Mouse (Mus musculus) neural tube, embryonic 15.5 days (tissue): ENCODE results near the gene Znrf3. TPM values are rescaled to one million over a fixed set of nuclear protein-coding genes. Genes with fewer than 3 reads are reported as not detected.

Source experiments
- ATAC-seq: fragments of 200-750 bp; cut with Nextera tagmentation; 2 replicates; pipeline ENCODE4 v1.8.0; 2017; ENCODE audit warnings: mild to moderate bottlenecking, moderate TSS enrichment, moderate library complexity; ENCODE audit not compliant: low FRiP score
- H3K27ac ChIP-seq: fragments of 300-500 bp; sonication (generic); replicated peaks from 2 replicates; pipeline ENCODE4 v1.5.1; 2015; ENCODE audit warnings: mild to moderate bottlenecking, inconsistent platforms
- H3K27me3 ChIP-seq: fragments of 300-500 bp; sonication (generic); replicated peaks from 2 replicates; pipeline ENCODE4 v1.6.1; 2015; ENCODE audit warnings: inconsistent platforms
- H3K36me3 ChIP-seq: fragments of 300-500 bp; sonication (generic); 2 replicates; pipeline ENCODE4 v1.6.1; 2015; ENCODE audit warnings: inconsistent platforms
- H3K4me1 ChIP-seq: fragments of 300-500 bp; sonication (generic); 2 replicates; pipeline ENCODE4 v1.6.1; 2015; ENCODE audit warnings: inconsistent platforms
- H3K4me2 ChIP-seq: fragments of 300-500 bp; sonication (generic); 2 replicates; pipeline ENCODE4 v1.6.1; 2015; ENCODE audit warnings: inconsistent platforms, mild to moderate bottlenecking, moderate library complexity
- H3K4me3 ChIP-seq: fragments of 300-500 bp; sonication (generic); replicated peaks from 2 replicates; pipeline ENCODE4 v1.5.1; 2015; ENCODE audit warnings: mild to moderate bottlenecking, inconsistent platforms
- H3K9ac ChIP-seq: fragments of 300-500 bp; sonication (generic); replicated peaks from 2 replicates; pipeline ENCODE4 v1.6.1; 2015; ENCODE audit warnings: mild to moderate bottlenecking, inconsistent platforms
- H3K9me3 ChIP-seq: fragments of 300-500 bp; sonication (generic); replicated peaks from 2 replicates; pipeline ENCODE4 v1.6.1; 2016; ENCODE audit warnings: inconsistent platforms
- WGBS: fragments of 180-500 bp; shearing (Covaris S2); methylation state at CpG from one replicate; pipeline ENCODE4 v1.1.7; 2015; ENCODE audit warnings: mixed read lengths; 5-methylcytosine and 5-hydroxymethylcytosine counted together
- polyA plus RNA-seq: library from polyadenylated mRNA; unstranded; fragments of >200 nt; fragmentation: Nextera tagmentation; extraction: Ambion mirVana; gene quantifications from 2 replicates; pipeline ENCODE4 v1.2.1, GENCODE M21; 2015

The Znrf3 gene
- polyA plus RNA-seq, 1 experiment from 2014 or later = 7.2 TPM

GRCm38 (mm10) chr11:5380275-5380674 is 64.4 kb downstream of the Znrf3 start:
- 84% methylated on average over 3 of the region's 3 CpGs for WGBS
- Histone ChIP-seq H3K27me3 (no peaks in the 10 kb centered on the region), H3K4me2 (no peak overlapping the region), H3K4me3 (no peak overlapping the region), H3K4me1 (no peaks in the 10 kb centered on the region), H3K27ac (no peak overlapping the region), H3K36me3 (no peaks in the 10 kb centered on the region), H3K9me3 (no peaks in the 10 kb centered on the region), H3K9ac (no peak overlapping the region)
- ATAC-seq = no peak

GRCm38 (mm10) chr11:5369176-5369575 is 75.5 kb downstream of the Znrf3 start:
- H3K36me3 ChIP-seq = no peaks in the 10 kb centered on the region
- no peak overlapping the region for H3K4me3 ChIP-seq
- no peak for ATAC-seq
- 81% methylated on average over 10 of the region's 10 CpGs for WGBS
- H3K27ac ChIP-seq = no peak overlapping the region
- H3K4me1 ChIP-seq = no peaks in the 10 kb centered on the region
- H3K4me2 ChIP-seq = no peak overlapping the region
- H3K9ac ChIP-seq = no peak overlapping the region
- H3K9me3 ChIP-seq = no peaks in the 10 kb centered on the region
- H3K27me3 ChIP-seq = no peaks in the 10 kb centered on the region

GRCm38 (mm10) chr11:5368492-5368891 is 76.2 kb downstream of the Znrf3 start:
- no peak for ATAC-seq
- no peaks in the 10 kb centered on the region for H3K4me1 ChIP-seq
- H3K27me3 ChIP-seq = no peaks in the 10 kb centered on the region
- no peak overlapping the region for H3K27ac ChIP-seq
- H3K36me3 ChIP-seq = no peaks in the 10 kb centered on the region
- H3K4me3 ChIP-seq = no peak overlapping the region
- H3K9ac ChIP-seq = no peak overlapping the region
- no peak overlapping the region for H3K4me2 ChIP-seq
- no peaks in the 10 kb centered on the region for H3K9me3 ChIP-seq

- no peaks in the 10 kb centered on the region for H3K9me3 ChIP-seq
- no peak overlapping the region for H3K9ac ChIP-seq
- H3K4me1 ChIP-seq = no peaks in the 10 kb centered on the region
- ATAC-seq = no peak
- no peaks in the 10 kb centered on the region for H3K27me3 ChIP-seq
- H3K4me2 ChIP-seq = no peak overlapping the region
- no peak overlapping the region for H3K4me3 ChIP-seq
- no peak overlapping the region for H3K27ac ChIP-seq
- WGBS = 95% methylated on average over 2 of the region's 2 CpGs
- no peaks in the 10 kb centered on the region for H3K36me3 ChIP-seq
These were observed 89.3 kb downstream of the Znrf3 start for GRCm38 (mm10) chr11:5355266-5355764.

GRCm38 (mm10) chr11:5354753-5355152 is 89.9 kb downstream of the Znrf3 start:
- no peaks in the 10 kb centered on the region for H3K4me1 ChIP-seq
- H3K9me3 ChIP-seq = no peaks in the 10 kb centered on the region
- WGBS = 98% methylated on average over 1 of the region's 1 CpGs
- no peaks in the 10 kb centered on the region for H3K36me3 ChIP-seq
- ATAC-seq = no peak
- no peak overlapping the region for H3K27ac ChIP-seq
- H3K27me3 ChIP-seq = no peaks in the 10 kb centered on the region
- no peak overlapping the region for H3K9ac ChIP-seq
- H3K4me2 ChIP-seq = no peak overlapping the region
- no peak overlapping the region for H3K4me3 ChIP-seq

- H3K9me3 ChIP-seq = no peaks in the 10 kb centered on the region
- H3K4me2 ChIP-seq = no peak overlapping the region
- no peaks in the 10 kb centered on the region for H3K4me1 ChIP-seq
- no peaks in the 10 kb centered on the region for H3K36me3 ChIP-seq
- H3K4me3 ChIP-seq = no peak overlapping the region
- no peak overlapping the region for H3K27ac ChIP-seq
- ATAC-seq = no peak
- H3K27me3 ChIP-seq = no peaks in the 10 kb centered on the region
- H3K9ac ChIP-seq = no peak overlapping the region
These were observed 91.6 kb downstream of the Znrf3 start for GRCm38 (mm10) chr11:5353032-5353431.

- no peak for ATAC-seq
- Histone ChIP-seq H3K9me3 (no peaks in the 10 kb centered on the region), H3K27me3 (no peaks in the 10 kb centered on the region), H3K4me3 (no peak overlapping the region), H3K9ac (no peak overlapping the region), H3K4me2 (no peak overlapping the region), H3K27ac (no peak overlapping the region), H3K36me3 (no peaks in the 10 kb centered on the region), H3K4me1 (no peaks in the 10 kb centered on the region)
- WGBS = 97% methylated on average over 5 of the region's 5 CpGs
These were observed 95.2 kb downstream of the Znrf3 start for GRCm38 (mm10) chr11:5349483-5349882.

GRCm38 (mm10) chr11:5346845-5347640 is 97.6 kb downstream of the Znrf3 start:
- Histone ChIP-seq H3K36me3 (no peaks in the 10 kb centered on the region), H3K9ac (no peak overlapping the region), H3K9me3 (no peaks in the 10 kb centered on the region), H3K4me2 (no peak overlapping the region), H3K27me3 (no peaks in the 10 kb centered on the region), H3K27ac (no peak overlapping the region), H3K4me3 (no peak overlapping the region), H3K4me1 (no peaks in the 10 kb centered on the region)
- 55% methylated on average over 4 of the region's 4 CpGs for WGBS
- no peak for ATAC-seq

GRCm38 (mm10) chr11:5343748-5344147 is 100.9 kb downstream of the Znrf3 start:
- H3K9ac ChIP-seq = no peak overlapping the region
- no peaks in the 10 kb centered on the region for H3K36me3 ChIP-seq
- no peak overlapping the region for H3K4me3 ChIP-seq
- WGBS = 97% methylated on average over 4 of the region's 4 CpGs
- H3K9me3 ChIP-seq = no peaks in the 10 kb centered on the region
- H3K4me2 ChIP-seq = no peak overlapping the region
- no peak overlapping the region for H3K27ac ChIP-seq
- H3K27me3 ChIP-seq = no peaks in the 10 kb centered on the region
- no peak for ATAC-seq
- no peaks in the 10 kb centered on the region for H3K4me1 ChIP-seq

- no peak overlapping the region for H3K27ac ChIP-seq
- no peak overlapping the region for H3K9ac ChIP-seq
- H3K4me1 ChIP-seq = no peaks in the 10 kb centered on the region
- ATAC-seq = no peak
- WGBS = 96% methylated on average over 1 of the region's 1 CpGs
- H3K36me3 ChIP-seq = no peaks in the 10 kb centered on the region
- no peak overlapping the region for H3K4me3 ChIP-seq
- H3K27me3 ChIP-seq = no peaks in the 10 kb centered on the region
- H3K9me3 ChIP-seq = no peaks in the 10 kb centered on the region
- no peak overlapping the region for H3K4me2 ChIP-seq
These were observed 104.9 kb downstream of the Znrf3 start for GRCm38 (mm10) chr11:5339732-5340131.

GRCm38 (mm10) chr11:5336852-5337251 is 107.8 kb downstream of the Znrf3 start:
- no peak for ATAC-seq
- Histone ChIP-seq H3K27me3 (no peaks in the 10 kb centered on the region), H3K36me3 (no peaks in the 10 kb centered on the region), H3K4me2 (no peak overlapping the region), H3K9me3 (no peaks in the 10 kb centered on the region), H3K4me3 (no peak overlapping the region), H3K4me1 (no peaks in the 10 kb centered on the region), H3K9ac (no peak overlapping the region), H3K27ac (no peak overlapping the region)
- 72% methylated on average over 7 of the region's 7 CpGs for WGBS

- H3K9me3 ChIP-seq = no peaks in the 10 kb centered on the region
- no peaks in the 10 kb centered on the region for H3K4me1 ChIP-seq
- H3K27me3 ChIP-seq = no peaks in the 10 kb centered on the region
- no peak overlapping the region for H3K4me3 ChIP-seq
- H3K4me2 ChIP-seq = no peak overlapping the region
- no peaks in the 10 kb centered on the region for H3K36me3 ChIP-seq
- ATAC-seq = no peak
- H3K27ac ChIP-seq = no peak overlapping the region
- no peak overlapping the region for H3K9ac ChIP-seq
These were observed 108.4 kb downstream of the Znrf3 start for GRCm38 (mm10) chr11:5336269-5336668.
